Mouse (Mus musculus) embryonic facial prominence, embryonic 11.5 days (tissue): ENCODE measurements around the gene Vmn1r9. TPM values are rescaled to one million over a fixed set of nuclear protein-coding genes. Genes with fewer than 3 reads are reported as not detected.

Source experiments
- polyA plus RNA-seq: library from polyadenylated mRNA; unstranded; fragments of >200 nt; fragmentation: Nextera tagmentation; extraction: Ambion mirVana; gene quantifications from 2 replicates; pipeline ENCODE4 v1.2.1, GENCODE M21; 2014

Gene Vmn1r9
- polyA plus RNA-seq, 1 experiment from 2014 or later: not detected

Other genes with a start within 250 kb of the Vmn1r9 start
- gene Fkbp9, start 234.7 kb upstream of the Vmn1r9 start, polyA plus RNA-seq: 82.1 and 86.9 TPM in 2 replicates
- gene Nt5c3, start 142.9 kb upstream of the Vmn1r9 start, polyA plus RNA-seq: 80.5 and 85.2 TPM in 2 replicates
- gene Vmn1r4, start 142.8 kb upstream of the Vmn1r9 start, polyA plus RNA-seq: 0.29 and 0.49 TPM in 2 replicates
- 0.06 TPM in 1 of 2 replicates, not detected in the other for gene Vmn1r5, start 96.5 kb upstream of the Vmn1r9 start, polyA plus RNA-seq
- not detected in 2 replicates for gene Vmn1r6, start 69.5 kb upstream of the Vmn1r9 start, polyA plus RNA-seq
- gene Vmn1r7, start 41.5 kb upstream of the Vmn1r9 start, polyA plus RNA-seq: not detected in 2 replicates
- not detected in 2 replicates for gene Vmn1r8, start 34.5 kb upstream of the Vmn1r9 start, polyA plus RNA-seq
- not detected in 2 replicates for gene Vmn1r10, start 42.7 kb downstream of the Vmn1r9 start, polyA plus RNA-seq
- gene Vmn1r11, start 66.7 kb downstream of the Vmn1r9 start, polyA plus RNA-seq: not detected in 2 replicates
- not detected in 2 replicates for gene Vmn1r12, start 90.1 kb downstream of the Vmn1r9 start, polyA plus RNA-seq
- gene Vmn1r13, start 136.5 kb downstream of the Vmn1r9 start, polyA plus RNA-seq: not detected in 2 replicates
- not detected in 2 replicates for gene Vmn1r14, start 164.9 kb downstream of the Vmn1r9 start, polyA plus RNA-seq
- not detected in 2 replicates for gene Vmn1r15, start 191.2 kb downstream of the Vmn1r9 start, polyA plus RNA-seq